In genomic region chr17:46884766-46885165, GRCm38 (mm10) we compare ENCODE assay signal across 23 mouse cellular contexts. TPM values are rescaled to one million over a fixed set of nuclear protein-coding genes. Genes with fewer than 3 reads are reported as not detected.
"Had no signal": no experiment of that assay in that cellular context is flagged by ENCODE, and none has a peak within 500 bp of the region (broad histone marks: within the 10 kb centered on the region; RNA-seq: fewer than 3 reads in every experiment).

No protein-coding gene starts in this region.

- DNase-seq: retina, postnatal 1 day; right cerebral cortex, adult 18-20 months; right cerebral cortex, postnatal 14 days; right cerebral cortex, postnatal 25 days; right cerebral cortex, postnatal 4 days; thymus, adult 18-20 months; thymus, adult 2 months; thymus, postnatal 14 days; thymus, postnatal 25 days; thymus, postnatal 36 days; thymus, postnatal 4 days had no signal

- H3K9ac ChIP-seq: neural tube, embryonic 13.5 days; neural tube, embryonic 15.5 days; stomach, embryonic 15.5 days had no signal

- H3K9me3 ChIP-seq: neural tube, embryonic 13.5 days; neural tube, embryonic 15.5 days; stomach, embryonic 15.5 days had no signal

- H3K4me2 ChIP-seq: neural tube, embryonic 13.5 days; neural tube, embryonic 15.5 days; stomach, embryonic 15.5 days had no signal

- H3K27me3 ChIP-seq: neural tube, embryonic 13.5 days; neural tube, embryonic 15.5 days; stomach, embryonic 15.5 days had no signal

- H3K4me3 ChIP-seq: neural tube, embryonic 13.5 days; neural tube, embryonic 15.5 days; stomach, embryonic 15.5 days had no signal

- H3K36me3 ChIP-seq: neural tube, embryonic 13.5 days; neural tube, embryonic 15.5 days; stomach, embryonic 15.5 days had no signal

- H3K27ac ChIP-seq: neural tube, embryonic 13.5 days; neural tube, embryonic 15.5 days; stomach, embryonic 15.5 days had no signal

RNA-seq across cellular contexts. Expression of gene Prph2, which starts 25.5 kb away (rescaled TPM):
- total RNA-seq: neutrophil, adult 5-6 weeks had no signal
- polyA plus RNA-seq: neural tube, embryonic 13.5 days; neural tube, embryonic 14.5 days; neural tube, embryonic 15.5 days; small intestine, adult 2 months; spleen, adult 2 months; stomach, embryonic 14.5 days; stomach, embryonic 15.5 days; stomach, embryonic 16.5 days; stomach, postnatal 0 days; thymus, postnatal 0 days; urinary bladder, adult 2 months had no signal
